ENCODE assay signal across 23 mouse cellular contexts in the genomic region with DNA sequence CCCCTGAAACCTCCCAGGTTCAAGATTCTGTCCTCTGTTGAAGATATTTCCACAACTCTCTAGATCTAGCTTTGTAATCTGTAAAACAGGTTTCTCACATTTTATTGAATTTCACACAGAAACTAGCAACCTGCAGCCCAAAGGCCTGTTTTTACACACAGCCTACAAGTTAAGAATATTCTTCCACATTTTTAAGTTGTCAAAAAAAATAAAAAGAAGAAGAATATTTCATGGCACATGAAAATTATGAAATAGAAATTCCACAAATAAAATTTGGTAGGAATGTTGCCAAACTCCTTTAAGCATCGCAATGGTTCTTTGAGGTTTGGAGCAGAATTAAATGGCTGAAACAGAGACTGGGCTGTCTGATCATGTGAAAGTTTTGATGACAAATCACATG. TPM values are rescaled to one million over a fixed set of nuclear protein-coding genes. Genes with fewer than 3 reads are reported as not detected.
DNase-seq lines count a peak whose midpoint lies in the region; ATAC-seq lines count a peak whose summit lies in the region.
"Had no signal": no experiment of that assay in that cellular context is flagged by ENCODE, and none has a peak within 500 bp of the region (broad histone marks: within the 10 kb centered on the region; RNA-seq: fewer than 3 reads in every experiment).

No protein-coding gene starts in this region.

- no peak overlapping the region for H3K4me2 ChIP-seq in intestine, embryonic 14.5 days (ENCODE audit: low read length)
- no peak overlapping the region for H3K4me2 ChIP-seq in intestine, embryonic 16.5 days (ENCODE audit: low read depth, low read length)
- H3K4me2 ChIP-seq: embryonic facial prominence, embryonic 12.5 days; forebrain, embryonic 13.5 days; forebrain, embryonic 15.5 days had no signal

- no peaks in the 10 kb centered on the region for H3K27me3 ChIP-seq in intestine, embryonic 14.5 days (replicated peaks; ENCODE audit: control insufficient read depth, insufficient read depth, low read length)
- H3K27me3 ChIP-seq in intestine, embryonic 16.5 days (replicated peaks; ENCODE audit: control insufficient read depth, insufficient read depth, low read length), result no peaks in the 10 kb centered on the region
- H3K27me3 ChIP-seq: embryonic facial prominence, embryonic 12.5 days; forebrain, embryonic 13.5 days; forebrain, embryonic 15.5 days had no signal

- no peak overlapping the region for H3K27ac ChIP-seq in intestine, embryonic 14.5 days (ENCODE audit: low read depth)
- H3K27ac ChIP-seq in intestine, embryonic 16.5 days (ENCODE audit: low read length), result no peak overlapping the region
- H3K27ac ChIP-seq: embryonic facial prominence, embryonic 10.5 days; embryonic facial prominence, embryonic 12.5 days; forebrain, embryonic 13.5 days; forebrain, embryonic 15.5 days had no signal

- no peaks in the 10 kb centered on the region for H3K4me1 ChIP-seq in intestine, embryonic 14.5 days (replicated peaks; ENCODE audit: control insufficient read depth, insufficient read depth, low read length)
- no peaks in the 10 kb centered on the region for H3K4me1 ChIP-seq in intestine, embryonic 16.5 days (ENCODE audit: control insufficient read depth, insufficient read depth, low read length)
- H3K4me1 ChIP-seq: embryonic facial prominence, embryonic 10.5 days; embryonic facial prominence, embryonic 12.5 days; forebrain, embryonic 13.5 days; forebrain, embryonic 15.5 days had no signal

- no peak overlapping the region for H3K9ac ChIP-seq in intestine, embryonic 14.5 days (ENCODE audit: low read length)
- H3K9ac ChIP-seq in intestine, embryonic 16.5 days (ENCODE audit: low read depth, low read length), result no peak overlapping the region
- H3K9ac ChIP-seq: embryonic facial prominence, embryonic 12.5 days; forebrain, embryonic 13.5 days; forebrain, embryonic 15.5 days; forebrain, postnatal 0 days had no signal

- no peak for ATAC-seq in intestine, embryonic 14.5 days (replicated peaks; ENCODE audit: low FRiP score, low TSS enrichment, low read depth)
- ATAC-seq in intestine, embryonic 16.5 days, result no peak
- ATAC-seq in megakaryocyte progenitor cell, adult 5-6 weeks (replicated peaks; ENCODE audit: poor library complexity), result no peak
- ATAC-seq: forebrain, embryonic 13.5 days; forebrain, embryonic 15.5 days; forebrain, postnatal 0 days had no signal

- H3K4me3 ChIP-seq in intestine, embryonic 14.5 days (ENCODE audit: low read depth, low read length), result no peak overlapping the region
- no peak overlapping the region for H3K4me3 ChIP-seq in intestine, embryonic 16.5 days (ENCODE audit: low read length)
- H3K4me3 ChIP-seq: embryonic facial prominence, embryonic 10.5 days; embryonic facial prominence, embryonic 12.5 days; forebrain, embryonic 13.5 days; forebrain, embryonic 15.5 days had no signal

- no peaks in the 10 kb centered on the region for H3K9me3 ChIP-seq in intestine, embryonic 14.5 days (ENCODE audit: control insufficient read depth, low read length)
- no peaks in the 10 kb centered on the region for H3K9me3 ChIP-seq in intestine, embryonic 16.5 days (ENCODE audit: control insufficient read depth, low read length)
- H3K9me3 ChIP-seq: embryonic facial prominence, embryonic 10.5 days; embryonic facial prominence, embryonic 12.5 days; forebrain, embryonic 13.5 days; forebrain, embryonic 15.5 days had no signal

- peak; percentile 9 for DNase-seq in intestine, embryonic 14.5 days (ENCODE audit: low spot score)
- DNase-seq in brain, adult 2 months (ENCODE audit: low read depth, low spot score), result peak; percentile 43
- DNase-seq in telencephalon, adult 2 months (ENCODE audit: low read depth, low spot score), result peak; percentile 62
- DNase-seq: adrenal gland, adult 2 months; adrenal gland, postnatal 10 days; adrenal gland, postnatal 25 days; cerebellum, adult 11-12 months; cerebellum, adult 2 months; cerebellum, adult 9-10 months; cerebellum, postnatal 10 days; cerebellum, postnatal 25 days; forebrain, postnatal 0 days had no signal

- no peaks in the 10 kb centered on the region for H3K36me3 ChIP-seq in intestine, embryonic 14.5 days (ENCODE audit: control insufficient read depth, insufficient read depth, low read length)
- no peaks in the 10 kb centered on the region for H3K36me3 ChIP-seq in intestine, embryonic 16.5 days (ENCODE audit: control insufficient read depth, insufficient read depth, low read length)
- H3K36me3 ChIP-seq: embryonic facial prominence, embryonic 10.5 days; embryonic facial prominence, embryonic 12.5 days; forebrain, embryonic 15.5 days had no signal

- 96% methylated on average over 1 of the region's 1 CpGs for WGBS in intestine, embryonic 14.5 days
- 91% methylated on average over 1 of the region's 1 CpGs for WGBS in intestine, embryonic 16.5 days

RNA-seq across cellular contexts. Expression of gene Isx, which starts 24.3 kb away (rescaled TPM):
- polyA plus RNA-seq in intestine, embryonic 14.5 days (2014; fragmentation: Nextera tagmentation; extraction: Ambion mirVana), result 86.3 and 90.8 TPM in 2 replicates
- polyA plus RNA-seq in intestine, embryonic 16.5 days (2015; fragmentation: Nextera tagmentation; extraction: Ambion mirVana), result 101 and 109 TPM in 2 replicates
- total RNA-seq in megakaryocyte progenitor cell, adult 5-6 weeks (2015), result not detected in 2 replicates
- total RNA-seq in megakaryocyte progenitor cell, adult 5-6 weeks (2017), result not detected in 2 replicates
- total RNA-seq: adrenal gland, adult 2 months; adrenal gland, postnatal 25 days; forebrain, postnatal 0 days; MEL had no signal
- polyA plus RNA-seq: adrenal gland, adult 2 months; C2C12; cerebellum, adult 2 months; cortical plate, adult 2 months; embryonic facial prominence, embryonic 10.5 days; embryonic facial prominence, embryonic 12.5 days; embryonic facial prominence, embryonic 14.5 days; forebrain, embryonic 11.5 days; forebrain, embryonic 13.5 days; forebrain, embryonic 15.5 days; forebrain, postnatal 0 days had no signal

Comparison
In these comparisons a context has a peak if more than half of its experiments do, and no peak if none do; other contexts are left out.
1. DNase-seq: peak in every context shown above with its lines; median percentile 62 in telencephalon, adult 2 months; 43 in brain, adult 2 months; 9 in intestine, embryonic 14.5 days.